Mouse (Mus musculus): ENCODE data around the gene Map3k14. TPM values are rescaled to one million over a fixed set of nuclear protein-coding genes. Genes with fewer than 3 reads are reported as not detected.

The Map3k14 gene
- polyA plus RNA-seq, 1 experiment from 2014 or later = 4.3 TPM

GRCm38 (mm10) chr11:103219259-103219658 lies 48.0 kb downstream of the Map3k14 start:
- Histone ChIP-seq H3K27ac (no peak overlapping the region), H3K4me1 (peaks cover 19% of the 10 kb centered on the region), H3K9me3 (no peaks in the 10 kb centered on the region), H3K4me2 (no peak overlapping the region), H3K9ac (0 out of 2 replicates have a peak overlapping the region, but pooled peaks have one; percentile 14), H3K27me3 (0 out of 2 replicates have a peak, but pooled peaks cover 4% of the 10 kb centered on the region), H3K36me3 (peaks cover 40% of the 10 kb centered on the region), H3K4me3 (no peak overlapping the region)
- no peak for ATAC-seq (ENCODE audit: insufficient number of reproducible peaks, low FRiP score, low TSS enrichment, low read depth)
- WGBS = 80% methylated on average over 5 of the region's 5 CpGs

- Histone ChIP-seq H3K4me1 (peaks cover 15% of the 10 kb centered on the region), H3K36me3 (peaks cover 33% of the 10 kb centered on the region), H3K9ac (0 out of 2 replicates have a peak overlapping the region, but pooled peaks have one; percentile 20), H3K27ac (no peak overlapping the region), H3K9me3 (no peaks in the 10 kb centered on the region), H3K27me3 (0 out of 2 replicates have a peak, but pooled peaks cover 4% of the 10 kb centered on the region), H3K4me3 (peak overlapping the region; percentile 44), H3K4me2 (peak overlapping the region; percentile 93)
- ATAC-seq (ENCODE audit: insufficient number of reproducible peaks, low FRiP score, low TSS enrichment, low read depth) = no peak
- 22% methylated on average over 6 of the region's 6 CpGs for WGBS
Observed at GRCm38 (mm10) chr11:103218517-103218901, 48.8 kb downstream of the Map3k14 start.

GRCm38 (mm10) chr11:103217790-103218516 lies 49.3 kb downstream of the Map3k14 start, which contains the start of gene Spata32:
Spata32 (minus strand) TSS chr11:103218432.
- peak within 1 kb of the TSS; percentile 44 for H3K4me3 ChIP-seq
- ATAC-seq (ENCODE audit: insufficient number of reproducible peaks, low FRiP score, low TSS enrichment, low read depth) = peak; percentile 74
- H3K27me3 ChIP-seq = 0 out of 2 replicates have a peak, but pooled peaks cover 4% of the 10 kb centered on the region
- H3K4me2 ChIP-seq = peak within 1 kb of the TSS; percentile 93
- WGBS = under 1% methylated on average over 45 of the region's 45 CpGs
- H3K27ac ChIP-seq = no peak within 1 kb of the TSS
- peaks cover 15% of the 10 kb centered on the region for H3K4me1 ChIP-seq
- H3K9me3 ChIP-seq = no peaks in the 10 kb centered on the region
- 0 out of 2 replicates have a peak within 1 kb of the TSS, but pooled peaks have one; percentile 20 for H3K9ac ChIP-seq
- H3K36me3 ChIP-seq = peaks cover 31% of the 10 kb centered on the region

GRCm38 (mm10) chr11:103215355-103215754 lies 51.9 kb downstream of the Map3k14 start:
- Histone ChIP-seq H3K4me2 (no peak overlapping the region), H3K36me3 (peaks cover 12% of the 10 kb centered on the region), H3K4me3 (no peak overlapping the region), H3K4me1 (peaks cover 15% of the 10 kb centered on the region), H3K9ac (no peak overlapping the region), H3K27ac (no peak overlapping the region), H3K9me3 (no peaks in the 10 kb centered on the region), H3K27me3 (0 out of 2 replicates have a peak, but pooled peaks cover 4% of the 10 kb centered on the region)
- no peak for ATAC-seq (ENCODE audit: insufficient number of reproducible peaks, low FRiP score, low TSS enrichment, low read depth)
- WGBS = 76% methylated on average over 1 of the region's 1 CpGs

- Histone ChIP-seq H3K27ac (no peak overlapping the region), H3K9ac (no peak overlapping the region), H3K4me2 (no peak overlapping the region), H3K9me3 (no peaks in the 10 kb centered on the region), H3K4me1 (peaks cover 11% of the 10 kb centered on the region), H3K4me3 (no peak overlapping the region), H3K27me3 (no peaks in the 10 kb centered on the region), H3K36me3 (no peaks in the 10 kb centered on the region)
- no peak for ATAC-seq (ENCODE audit: insufficient number of reproducible peaks, low FRiP score, low TSS enrichment, low read depth)
- WGBS = 87% methylated on average over 5 of the region's 5 CpGs
Observed at GRCm38 (mm10) chr11:103213712-103214111, 53.6 kb downstream of the Map3k14 start.

- H3K4me1 ChIP-seq = no peaks in the 10 kb centered on the region
- no peaks in the 10 kb centered on the region for H3K27me3 ChIP-seq
- 63% methylated on average over 8 of the region's 8 CpGs for WGBS
- H3K9ac ChIP-seq = no peak overlapping the region
- no peak for ATAC-seq (ENCODE audit: insufficient number of reproducible peaks, low FRiP score, low TSS enrichment, low read depth)
- H3K4me3 ChIP-seq = no peak overlapping the region
- H3K4me2 ChIP-seq = no peak overlapping the region
- no peaks in the 10 kb centered on the region for H3K9me3 ChIP-seq
- no peaks in the 10 kb centered on the region for H3K36me3 ChIP-seq
- no peak overlapping the region for H3K27ac ChIP-seq
Observed at GRCm38 (mm10) chr11:103210291-103210690, 57.0 kb downstream of the Map3k14 start.

- no peaks in the 10 kb centered on the region for H3K4me1 ChIP-seq
- H3K4me3 ChIP-seq = no peak within 1 kb of the TSS
- no peaks in the 10 kb centered on the region for H3K27me3 ChIP-seq
- H3K9me3 ChIP-seq = no peaks in the 10 kb centered on the region
- 89% methylated on average over 3 of the region's 3 CpGs for WGBS
- H3K36me3 ChIP-seq = no peaks in the 10 kb centered on the region
- H3K4me2 ChIP-seq = no peak within 1 kb of the TSS
- no peak within 1 kb of the TSS for H3K27ac ChIP-seq
- no peak within 1 kb of the TSS for H3K9ac ChIP-seq
- no peak for ATAC-seq (ENCODE audit: insufficient number of reproducible peaks, low FRiP score, low TSS enrichment, low read depth)
Observed at GRCm38 (mm10) chr11:103208458-103208857, 58.8 kb downstream of the Map3k14 start, which contains the start of gene 1700023F06Rik. 1700023F06Rik (minus strand) TSS chr11:103208558.

GRCm38 (mm10) chr11:103206203-103206602 lies 61.1 kb downstream of the Map3k14 start:
- no peak for ATAC-seq (ENCODE audit: insufficient number of reproducible peaks, low FRiP score, low TSS enrichment, low read depth)
- no peaks in the 10 kb centered on the region for H3K36me3 ChIP-seq
- H3K4me3 ChIP-seq = no peak overlapping the region
- H3K27ac ChIP-seq = no peak overlapping the region
- H3K4me1 ChIP-seq = peaks cover 7% of the 10 kb centered on the region
- H3K4me2 ChIP-seq = no peak overlapping the region
- no peaks in the 10 kb centered on the region for H3K9me3 ChIP-seq
- no peak overlapping the region for H3K9ac ChIP-seq
- no peaks in the 10 kb centered on the region for H3K27me3 ChIP-seq
- 90% methylated on average over 6 of the region's 6 CpGs for WGBS

- Histone ChIP-seq H3K4me3 (no peak overlapping the region), H3K36me3 (no peaks in the 10 kb centered on the region), H3K27ac (no peak overlapping the region), H3K27me3 (peaks cover 36% of the 10 kb centered on the region), H3K9me3 (no peaks in the 10 kb centered on the region), H3K4me2 (no peak overlapping the region), H3K4me1 (peaks cover 26% of the 10 kb centered on the region), H3K9ac (no peak overlapping the region)
- ATAC-seq (ENCODE audit: insufficient number of reproducible peaks, low FRiP score, low TSS enrichment, low read depth) = no peak
Observed at GRCm38 (mm10) chr11:103202376-103202775, 64.9 kb downstream of the Map3k14 start.

- Histone ChIP-seq H3K9ac (no peak overlapping the region), H3K9me3 (no peaks in the 10 kb centered on the region), H3K36me3 (no peaks in the 10 kb centered on the region), H3K27ac (no peak overlapping the region), H3K4me3 (no peak overlapping the region), H3K27me3 (peaks cover 43% of the 10 kb centered on the region), H3K4me2 (no peak overlapping the region), H3K4me1 (peaks cover 26% of the 10 kb centered on the region)
- 18% methylated on average over 6 of the region's 6 CpGs for WGBS
- peak; percentile 46; the same call in 1 of the 2 replicates for ATAC-seq (ENCODE audit: insufficient number of reproducible peaks, low FRiP score, low TSS enrichment, low read depth)
Observed at GRCm38 (mm10) chr11:103201664-103202063, 65.6 kb downstream of the Map3k14 start.

- 0 out of 2 replicates have a peak overlapping the region, but pooled peaks have one; percentile 4 for H3K9ac ChIP-seq
- WGBS = 4% methylated on average over 53 of the region's 59 CpGs
- no peaks in the 10 kb centered on the region for H3K9me3 ChIP-seq
- peaks cover 26% of the 10 kb centered on the region for H3K4me1 ChIP-seq
- peak overlapping the region; percentile 90 for H3K4me2 ChIP-seq
- no peak overlapping the region for H3K27ac ChIP-seq
- H3K27me3 ChIP-seq = peaks cover 68% of the 10 kb centered on the region
- H3K4me3 ChIP-seq = peak overlapping the region; percentile 46
- no peaks in the 10 kb centered on the region for H3K36me3 ChIP-seq
- ATAC-seq (ENCODE audit: insufficient number of reproducible peaks, low FRiP score, low TSS enrichment, low read depth) = peak; percentile 56; the same call in 1 of the 2 replicates
Observed at GRCm38 (mm10) chr11:103198911-103199803, 68.1 kb downstream of the Map3k14 start.

Data from limb, embryonic 15.5 days (tissue).